Mouse (Mus musculus) hindbrain, embryonic 14.5 days (tissue): Measurements from ENCODE around the gene Baz2b. TPM values are rescaled to one million over a fixed set of nuclear protein-coding genes. Genes with fewer than 3 reads are reported as not detected.

Source experiments
- ATAC-seq: fragments of 200-750 bp; cut with Nextera tagmentation; 2 replicates; pipeline ENCODE4 v1.8.0; 2017; ENCODE audit warnings: moderate number of reproducible peaks, mild to moderate bottlenecking, moderate TSS enrichment, moderate library complexity; ENCODE audit not compliant: low FRiP score
- DNase-seq: peaks from one replicate; pipeline ENCODE4 v3.0.0-alpha.2; 2015; ENCODE audit warnings: low spot score
- H3K27ac ChIP-seq: fragments of 300-500 bp; sonication (generic); 2 replicates; pipeline ENCODE4 v1.5.1; 2014; ENCODE audit warnings: mild to moderate bottlenecking, moderate library complexity
- H3K27me3 ChIP-seq: fragments of 300-500 bp; sonication (generic); 2 replicates; pipeline ENCODE4 v1.6.1; 2014; ENCODE audit warnings: mild to moderate bottlenecking, low read length, mixed read lengths; ENCODE audit not compliant: control insufficient read depth, insufficient read depth
- H3K36me3 ChIP-seq: fragments of 300-500 bp; sonication (generic); replicated peaks from 2 replicates; pipeline ENCODE4 v1.6.1; 2014; ENCODE audit not compliant: control insufficient read depth, insufficient read depth
- H3K4me1 ChIP-seq: fragments of 300-500 bp; sonication (generic); replicated peaks from 2 replicates; pipeline ENCODE4 v1.6.1; 2014; ENCODE audit warnings: antibody characterized with exemption, low read length, mixed read lengths; ENCODE audit not compliant: control insufficient read depth, insufficient read depth
- H3K4me2 ChIP-seq: fragments of 300-500 bp; sonication (generic); replicated peaks from 2 replicates; pipeline ENCODE4 v1.6.1; 2014; ENCODE audit warnings: mild to moderate bottlenecking, moderate library complexity
- H3K4me3 ChIP-seq: fragments of 300-500 bp; sonication (generic); replicated peaks from 2 replicates; pipeline ENCODE4 v1.5.1; 2014; ENCODE audit warnings: mild to moderate bottlenecking, low read length
- H3K9ac ChIP-seq: fragments of 300-500 bp; sonication (generic); 2 replicates; pipeline ENCODE4 v1.6.1; 2014
- H3K9me3 ChIP-seq: fragments of 300-500 bp; sonication (generic); 2 replicates; pipeline ENCODE4 v1.6.1; 2016; ENCODE audit warnings: low read length; ENCODE audit not compliant: control insufficient read depth
- WGBS: fragments of 180-500 bp; shearing (Covaris S2); extraction: QIAGEN DNeasy Blood & Tissue Kit; methylation state at CpG from one replicate; pipeline ENCODE4 v1.1.7; 2014; 5-methylcytosine and 5-hydroxymethylcytosine counted together
- polyA plus RNA-seq: library from polyadenylated mRNA; unstranded; fragments of >200 nt; fragmentation: Nextera tagmentation; extraction: Ambion mirVana; gene quantifications from 2 replicates; pipeline ENCODE4 v1.2.1, GENCODE M21; 2014

Baz2b gene
- polyA plus RNA-seq, 1 experiment from 2014 or later = 81.2 TPM

GRCm38 (mm10) chr2:60045995-60046394 is 163.6 kb downstream of the Baz2b start:
- Histone ChIP-seq H3K4me2 (no peak overlapping the region), H3K4me3 (no peak overlapping the region), H3K27me3 (no peaks in the 10 kb centered on the region), H3K36me3 (no peaks in the 10 kb centered on the region), H3K27ac (no peak overlapping the region), H3K9me3 (no peaks in the 10 kb centered on the region), H3K4me1 (peaks cover 11% of the 10 kb centered on the region; the same call in 1 of the 2 replicates), H3K9ac (no peak overlapping the region)
- ATAC-seq (no peak), DNase-seq (no peak)
- WGBS = 77% methylated on average over 1 of the region's 1 CpGs

GRCm38 (mm10) chr2:60044988-60045387 is 164.7 kb downstream of the Baz2b start:
- no peak for ATAC-seq
- Histone ChIP-seq H3K9me3 (no peaks in the 10 kb centered on the region), H3K4me3 (no peak overlapping the region), H3K4me2 (no peak overlapping the region), H3K9ac (no peak overlapping the region), H3K27me3 (no peaks in the 10 kb centered on the region), H3K36me3 (no peaks in the 10 kb centered on the region), H3K27ac (no peak overlapping the region), H3K4me1 (peaks cover 15% of the 10 kb centered on the region; the same call in 1 of the 2 replicates)
- DNase-seq = no peak

- Histone ChIP-seq H3K4me3 (no peak overlapping the region), H3K9me3 (no peaks in the 10 kb centered on the region), H3K27ac (no peak overlapping the region), H3K27me3 (no peaks in the 10 kb centered on the region), H3K4me1 (peaks cover 15% of the 10 kb centered on the region; the same call in 1 of the 2 replicates), H3K4me2 (no peak overlapping the region), H3K36me3 (no peaks in the 10 kb centered on the region), H3K9ac (no peak overlapping the region)
- ATAC-seq (no peak), DNase-seq (no peak)
- 68% methylated on average over 2 of the region's 2 CpGs for WGBS
These were observed 165.1 kb downstream of the Baz2b start for GRCm38 (mm10) chr2:60044540-60044939.

- H3K9ac ChIP-seq = peak overlapping the region; percentile 35
- H3K4me2 ChIP-seq = peak overlapping the region; percentile 25
- H3K4me1 ChIP-seq = peaks cover 15% of the 10 kb centered on the region; the same call in 1 of the 2 replicates
- no peaks in the 10 kb centered on the region for H3K9me3 ChIP-seq
- WGBS = 51% methylated on average over 12 of the region's 12 CpGs
- DNase-seq (no peak), ATAC-seq (0 out of 2 replicates have a peak, but pooled peaks have one; percentile 42)
- no peaks in the 10 kb centered on the region for H3K36me3 ChIP-seq
- H3K27ac ChIP-seq = peak overlapping the region; percentile 77
- no peak overlapping the region for H3K4me3 ChIP-seq
- no peaks in the 10 kb centered on the region for H3K27me3 ChIP-seq
These were observed 166.9 kb downstream of the Baz2b start for GRCm38 (mm10) chr2:60042699-60043098.

GRCm38 (mm10) chr2:60041485-60042274 is 168.0 kb downstream of the Baz2b start:
- ATAC-seq (no peak), DNase-seq (no peak)
- Histone ChIP-seq H3K4me1 (peaks cover 20% of the 10 kb centered on the region), H3K27me3 (no peaks in the 10 kb centered on the region), H3K36me3 (no peaks in the 10 kb centered on the region), H3K9ac (no peak overlapping the region), H3K9me3 (no peaks in the 10 kb centered on the region), H3K27ac (no peak overlapping the region), H3K4me2 (no peak overlapping the region), H3K4me3 (no peak overlapping the region)
- 85% methylated on average over 4 of the region's 4 CpGs for WGBS

- Histone ChIP-seq H3K27ac (no peak overlapping the region), H3K4me2 (no peak overlapping the region), H3K27me3 (no peaks in the 10 kb centered on the region), H3K9ac (no peak overlapping the region), H3K4me3 (no peak overlapping the region), H3K9me3 (no peaks in the 10 kb centered on the region), H3K36me3 (no peaks in the 10 kb centered on the region), H3K4me1 (peaks cover 23% of the 10 kb centered on the region)
- DNase-seq (no peak), ATAC-seq (no peak)
- 96% methylated on average over 3 of the region's 3 CpGs for WGBS
These were observed 169.5 kb downstream of the Baz2b start for GRCm38 (mm10) chr2:60040162-60040561.

- WGBS = 6% methylated on average over 19 of the region's 19 CpGs
These were observed 172.6 kb downstream of the Baz2b start for GRCm38 (mm10) chr2:60037011-60037551.

GRCm38 (mm10) chr2:60036361-60036760 is 173.3 kb downstream of the Baz2b start:
- DNase-seq = no peak
- H3K4me3 ChIP-seq = peak overlapping the region; percentile 38
- ATAC-seq = no peak

More at GRCm38 (mm10) chr2:60037011-60037551, 172.6 kb downstream of the Baz2b start:
- Histone ChIP-seq H3K9ac (peak overlapping the region; percentile 65), H3K9me3 (no peaks in the 10 kb centered on the region), H3K36me3 (no peaks in the 10 kb centered on the region), H3K4me1 (peaks cover 15% of the 10 kb centered on the region; the same call in 1 of the 2 replicates), H3K4me3 (peak overlapping the region; percentile 38), H3K4me2 (peak overlapping the region; percentile 77), H3K27me3 (no peaks in the 10 kb centered on the region), H3K27ac (peak overlapping the region; percentile 85)
- DNase-seq (peak; percentile 59), ATAC-seq (peak; percentile 75; the same call in 1 of the 2 replicates)

GRCm38 (mm10) chr2:60030991-60031390 is 178.6 kb downstream of the Baz2b start:
- Histone ChIP-seq H3K9ac (no peak overlapping the region), H3K9me3 (no peaks in the 10 kb centered on the region), H3K4me2 (no peak overlapping the region), H3K27ac (no peak overlapping the region), H3K36me3 (no peaks in the 10 kb centered on the region), H3K4me3 (no peak overlapping the region), H3K4me1 (0 out of 2 replicates have a peak, but pooled peaks cover 6% of the 10 kb centered on the region), H3K27me3 (no peaks in the 10 kb centered on the region)
- DNase-seq (no peak), ATAC-seq (no peak)
- 92% methylated on average over 3 of the region's 3 CpGs for WGBS

More at GRCm38 (mm10) chr2:60036361-60036760, 173.3 kb downstream of the Baz2b start:
- no peaks in the 10 kb centered on the region for H3K27me3 ChIP-seq
- WGBS = 51% methylated on average over 3 of the region's 3 CpGs
- H3K36me3 ChIP-seq = no peaks in the 10 kb centered on the region
- H3K27ac ChIP-seq = peak overlapping the region; percentile 85; the same call in 1 of the 2 replicates
- peak overlapping the region; percentile 77 for H3K4me2 ChIP-seq
- H3K4me1 ChIP-seq = peaks cover 12% of the 10 kb centered on the region; the same call in 1 of the 2 replicates
- H3K9ac ChIP-seq = peak overlapping the region; percentile 65; the same call in 1 of the 2 replicates
- H3K9me3 ChIP-seq = no peaks in the 10 kb centered on the region
